Mouse (Mus musculus): ENCODE data around the gene Pard3b.

- no peak for TF ChIP-seq POLR2A (IDR thresholded peaks at IDR 0.05; ENCODE audit: extremely low read depth, insufficient read depth, low read length)
- no peak for TF ChIP-seq CTCF (IDR thresholded peaks at IDR 0.05; ENCODE audit: low read depth, low read length)
These were observed 49.7 kb downstream of the Pard3b start for GRCm38 (mm10) chr1:61688301-61688700.

All from liver, adult 2 months (tissue).